Mouse (Mus musculus) hindbrain, embryonic 11.5 days (tissue): ENCODE data around the gene Coro1a. TPM values are rescaled to one million over a fixed set of nuclear protein-coding genes. Genes with fewer than 3 reads are reported as not detected.

Experiments
- polyA plus RNA-seq: library from polyadenylated mRNA; unstranded; fragments of >200 nt; fragmentation: Nextera tagmentation; extraction: Ambion mirVana; gene quantifications from 2 replicates; pipeline ENCODE4 v1.2.1, GENCODE M21; 2014

The Coro1a gene
- polyA plus RNA-seq, 1 experiment from 2014 or later, result 45.3 TPM

Other genes starting within 250 kb of the Coro1a start
- gene Atp2a1, start 244.7 kb downstream of the Coro1a start, polyA plus RNA-seq, result 2.7 and 3.0 TPM in 2 replicates
- 38.0 and 41.0 TPM in 2 replicates for gene Sh2b1, start 232.4 kb downstream of the Coro1a start, polyA plus RNA-seq
- gene Tufm, start 220.4 kb downstream of the Coro1a start, polyA plus RNA-seq, result 140 and 147 TPM in 2 replicates
- 54.5 and 55.1 TPM in 2 replicates for gene Atxn2l, start 204.3 kb downstream of the Coro1a start, polyA plus RNA-seq
- gene Eif3c, start 141.4 kb downstream of the Coro1a start, polyA plus RNA-seq, result 187 and 194 TPM in 2 replicates
- 0.35 and 0.71 TPM in 2 replicates for gene Apobr, start 122.8 kb downstream of the Coro1a start, polyA plus RNA-seq
- 25.5 and 26.7 TPM in 2 replicates for gene Cln3, start 122.0 kb downstream of the Coro1a start, polyA plus RNA-seq
- not detected in 2 replicates for gene Il27, start 112.8 kb downstream of the Coro1a start, polyA plus RNA-seq
- 1.3 and 2.4 TPM in 2 replicates for gene Nupr1, start 76.9 kb downstream of the Coro1a start, polyA plus RNA-seq
- 44.8 and 49.3 TPM in 2 replicates for gene Sgf29, start 58.5 kb downstream of the Coro1a start, polyA plus RNA-seq
- gene Sult1a1, start 31.4 kb downstream of the Coro1a start, polyA plus RNA-seq, result 0.25 and 0.52 TPM in 2 replicates
- gene Bola2, start 12.4 kb downstream of the Coro1a start, polyA plus RNA-seq, result 164 and 176 TPM in 2 replicates
- gene Slx1b, start 12.0 kb downstream of the Coro1a start, polyA plus RNA-seq, result 9.8 and 10.7 TPM in 2 replicates
- 47.2 and 51.8 TPM in 2 replicates for gene Mapk3, start 51.8 kb upstream of the Coro1a start, polyA plus RNA-seq
- gene Gdpd3, start 58.5 kb upstream of the Coro1a start, polyA plus RNA-seq, result 0.97 and 1.4 TPM in 2 replicates
- 114 and 119 TPM in 2 replicates for gene Ypel3, start 69.2 kb upstream of the Coro1a start, polyA plus RNA-seq
- gene Tbx6, start 73.7 kb upstream of the Coro1a start, polyA plus RNA-seq, result 0.25 and 0.79 TPM in 2 replicates
- gene Ppp4c, start 84.7 kb upstream of the Coro1a start, polyA plus RNA-seq, result 313 and 330 TPM in 2 replicates
- gene Fam57b, start 89.9 kb upstream of the Coro1a start, polyA plus RNA-seq, result 14.6 and 16.3 TPM in 2 replicates
- gene 4930451I11Rik, start 123.9 kb upstream of the Coro1a start, polyA plus RNA-seq, result not detected in 2 replicates
- gene Doc2a, start 139.6 kb upstream of the Coro1a start, polyA plus RNA-seq, result 3.4 and 3.7 TPM in 2 replicates
- gene Hirip3, start 154.2 kb upstream of the Coro1a start, polyA plus RNA-seq, result 22.0 and 25.2 TPM in 2 replicates
- gene Ino80e, start 154.6 kb upstream of the Coro1a start, polyA plus RNA-seq, result 89.3 and 89.4 TPM in 2 replicates
- gene Taok2, start 176.9 kb upstream of the Coro1a start, polyA plus RNA-seq, result 27.3 and 31.2 TPM in 2 replicates
- 25.3 and 28.6 TPM in 2 replicates for gene Tmem219, start 215.1 kb upstream of the Coro1a start, polyA plus RNA-seq
- gene Kctd13, start 221.1 kb upstream of the Coro1a start, polyA plus RNA-seq, result 30.1 and 33.5 TPM in 2 replicates
- 0.90 and 0.92 TPM in 2 replicates for gene Asphd1, start 241.8 kb upstream of the Coro1a start, polyA plus RNA-seq
- 13.2 and 14.2 TPM in 2 replicates for gene Sez6l2, start 242.8 kb upstream of the Coro1a start, polyA plus RNA-seq